Comparison of ENCODE assay signal across 8 mouse cellular contexts in genomic region chr19:38836438-38837170, GRCm38 (mm10). TPM values are rescaled to one million over a fixed set of nuclear protein-coding genes. Genes with fewer than 3 reads are reported as not detected.
DNase-seq lines count a peak whose midpoint lies in the region; ATAC-seq lines count a peak whose summit lies in the region.

Gene Tbc1d12 (plus strand): TSS chr19:38836579.

- DNase-seq in CD8-positive naive resting alpha-beta T cell, adult 2 months (ENCODE audit: low read depth in 2 of 2, low spot score in 2 of 2), result peak; percentile 72 to 78
- DNase-seq in c-Kit-positive CD71-negative TER-119-negative erythroid progenitor cells, embryonic 14.5 days (ENCODE audit: low read depth), result peak; percentile 84
- peak; percentile 81 for DNase-seq in forebrain, embryonic 10.5 days (ENCODE audit: extremely low spot score, low spot score)
- DNase-seq in kidney, postnatal 36 days, result peak; percentile 91 to 97
- DNase-seq in telencephalon, adult 2 months (ENCODE audit: low read depth, low spot score), result peak; percentile 75

- under 1% methylated on average over 82 of the region's 101 CpGs for WGBS in forebrain, embryonic 10.5 days
- under 1% methylated on average over 72 of the region's 101 CpGs for WGBS in heart, embryonic 16.5 days
- WGBS in liver, embryonic 15.5 days (ENCODE audit: insufficient replicate concordance), result under 1% methylated on average over 101 of the region's 101 CpGs
- WGBS in neural tube, embryonic 12.5 days, result under 1% methylated on average over 97 of the region's 101 CpGs

- H3K4me2 ChIP-seq in heart, embryonic 16.5 days (ENCODE audit: low read depth, low read length), result peak within 1 kb of the TSS; percentile 81
- H3K4me2 ChIP-seq in liver, embryonic 15.5 days, result peak within 1 kb of the TSS; percentile 95
- H3K4me2 ChIP-seq in neural tube, embryonic 12.5 days (replicated peaks), result peak within 1 kb of the TSS; percentile 72

- peak within 1 kb of the TSS; percentile 89 for H3K27ac ChIP-seq in forebrain, embryonic 10.5 days
- H3K27ac ChIP-seq in heart, embryonic 16.5 days (ENCODE audit: low read length), result peak within 1 kb of the TSS; percentile 90
- H3K27ac ChIP-seq in liver, embryonic 15.5 days (replicated peaks), result peak within 1 kb of the TSS; percentile 96
- peak within 1 kb of the TSS; percentile 74 for H3K27ac ChIP-seq in neural tube, embryonic 12.5 days

- H3K27me3 ChIP-seq in forebrain, embryonic 10.5 days (ENCODE audit: poor library complexity, severe bottlenecking), result no peaks in the 10 kb centered on the region
- no peaks in the 10 kb centered on the region for H3K27me3 ChIP-seq in heart, embryonic 16.5 days (ENCODE audit: control insufficient read depth, insufficient read depth, low read length)
- no peaks in the 10 kb centered on the region for H3K27me3 ChIP-seq in liver, embryonic 15.5 days
- no peaks in the 10 kb centered on the region for H3K27me3 ChIP-seq in neural tube, embryonic 12.5 days (replicated peaks)

- peaks cover 1% of the 10 kb centered on the region; the same call in 1 of the 2 replicates for H3K36me3 ChIP-seq in forebrain, embryonic 10.5 days (replicated peaks)
- no peaks in the 10 kb centered on the region for H3K36me3 ChIP-seq in heart, embryonic 16.5 days (ENCODE audit: control insufficient read depth, insufficient read depth)
- no peaks in the 10 kb centered on the region for H3K36me3 ChIP-seq in liver, embryonic 15.5 days (replicated peaks)
- H3K36me3 ChIP-seq in neural tube, embryonic 12.5 days, result no peaks in the 10 kb centered on the region

- peak within 1 kb of the TSS; percentile 72 for H3K4me3 ChIP-seq in forebrain, embryonic 10.5 days
- peak within 1 kb of the TSS; percentile 89 for H3K4me3 ChIP-seq in heart, embryonic 16.5 days (ENCODE audit: low read length)
- peak within 1 kb of the TSS; percentile 94 for H3K4me3 ChIP-seq in liver, embryonic 15.5 days (replicated peaks)
- H3K4me3 ChIP-seq in neural tube, embryonic 12.5 days, result peak within 1 kb of the TSS; percentile 89

- H3K9ac ChIP-seq in heart, embryonic 16.5 days (ENCODE audit: low read length), result peak within 1 kb of the TSS; percentile 89
- H3K9ac ChIP-seq in liver, embryonic 15.5 days, result peak within 1 kb of the TSS; percentile 93
- peak within 1 kb of the TSS; percentile 87 for H3K9ac ChIP-seq in neural tube, embryonic 12.5 days

- peak; percentile 89 for ATAC-seq in heart, embryonic 16.5 days (replicated peaks; ENCODE audit: extremely low read depth, insufficient read depth, low FRiP score)
- peak; percentile 93 for ATAC-seq in liver, embryonic 15.5 days (ENCODE audit: insufficient read depth)
- peak; percentile 93 for ATAC-seq in neural tube, embryonic 12.5 days (ENCODE audit: low FRiP score, low read depth)

- H3K9me3 ChIP-seq in forebrain, embryonic 10.5 days, result no peaks in the 10 kb centered on the region
- no peaks in the 10 kb centered on the region for H3K9me3 ChIP-seq in heart, embryonic 16.5 days (replicated peaks; ENCODE audit: control insufficient read depth, low read length)
- H3K9me3 ChIP-seq in liver, embryonic 15.5 days (replicated peaks), result no peaks in the 10 kb centered on the region
- no peaks in the 10 kb centered on the region for H3K9me3 ChIP-seq in neural tube, embryonic 12.5 days

- peaks cover 19% of the 10 kb centered on the region for H3K4me1 ChIP-seq in forebrain, embryonic 10.5 days
- H3K4me1 ChIP-seq in heart, embryonic 16.5 days (ENCODE audit: control insufficient read depth, insufficient read depth, low read length), result peaks cover 4% of the 10 kb centered on the region; the same call in 1 of the 2 replicates
- peaks cover 36% of the 10 kb centered on the region for H3K4me1 ChIP-seq in liver, embryonic 15.5 days (replicated peaks)
- no peaks in the 10 kb centered on the region; the same call in 1 of the 2 replicates for H3K4me1 ChIP-seq in neural tube, embryonic 12.5 days

RNA-seq across cellular contexts. Expression of gene Tbc1d12, which starts in this region (rescaled TPM):
- 1.8 and 2.2 TPM in 2 replicates for polyA plus RNA-seq in forebrain, embryonic 10.5 days (2016; fragmentation: Nextera tagmentation; extraction: Ambion mirVana)
- polyA plus RNA-seq in heart, embryonic 16.5 days (2015; fragmentation: Nextera tagmentation; extraction: Ambion mirVana), result 1.3 TPM in 2 replicates
- 1.1 and 1.2 TPM in 2 replicates for polyA plus RNA-seq in liver, embryonic 15.5 days (2015; fragmentation: Nextera tagmentation; extraction: Ambion mirVana)
- 5.6 and 6.6 TPM in 2 replicates for polyA plus RNA-seq in neural tube, embryonic 12.5 days (2016; fragmentation: Nextera tagmentation; extraction: Ambion mirVana)

Comparison
In these comparisons a context has a peak if more than half of its experiments do, and no peak if none do; other contexts are left out.
1. Peak in every context shown above with its lines: DNase-seq, ATAC-seq, H3K4me3 ChIP-seq and H3K27ac ChIP-seq.